Mouse (Mus musculus): ENCODE data around the gene Hmgcs1. TPM values are rescaled to one million over a fixed set of nuclear protein-coding genes. Genes with fewer than 3 reads are reported as not detected.
"Not testable (repeated sequence)": the region's sequence is repeated elsewhere in the genome, so short reads cannot be mapped to it uniquely, and the experiment has no call there.

Gene Hmgcs1
- polyA plus RNA-seq, 1 experiment from 2014 or later = 247 TPM

GRCm38 (mm10) chr13:119695676-119696075 lies 5.5 kb downstream of the Hmgcs1 start:
- no peak overlapping the region for H3K4me3 ChIP-seq (ENCODE audit: low read length)
- WGBS = 68% methylated on average over 4 of the region's 4 CpGs

GRCm38 (mm10) chr13:119696496-119696895 lies 6.3 kb downstream of the Hmgcs1 start:
- no peak for ATAC-seq
- no peak overlapping the region for H3K27ac ChIP-seq (ENCODE audit: low read length)
- no peak overlapping the region for H3K4me3 ChIP-seq (ENCODE audit: low read length)
- no peak overlapping the region for H3K4me2 ChIP-seq (ENCODE audit: low read depth, low read length)
- peaks cover 8% of the 10 kb centered on the region for H3K36me3 ChIP-seq (ENCODE audit: control insufficient read depth, insufficient read depth, low read length)
- H3K4me1 ChIP-seq (ENCODE audit: control insufficient read depth, insufficient read depth, low read length) = peaks cover 16% of the 10 kb centered on the region
- 78% methylated on average over 1 of the region's 1 CpGs for WGBS
- no peaks in the 10 kb centered on the region for H3K9me3 ChIP-seq (ENCODE audit: control insufficient read depth, low read length)
- H3K9ac ChIP-seq (ENCODE audit: low read depth, low read length) = no peak overlapping the region
- no peaks in the 10 kb centered on the region for H3K27me3 ChIP-seq (replicated peaks; ENCODE audit: control insufficient read depth, insufficient read depth, low read length)

More at GRCm38 (mm10) chr13:119695676-119696075, 5.5 kb downstream of the Hmgcs1 start:
- Histone ChIP-seq H3K9me3 (ENCODE audit: control insufficient read depth, low read length) (no peaks in the 10 kb centered on the region), H3K9ac (ENCODE audit: low read depth, low read length) (no peak overlapping the region), H3K27me3 (replicated peaks; ENCODE audit: control insufficient read depth, insufficient read depth, low read length) (no peaks in the 10 kb centered on the region), H3K36me3 (ENCODE audit: control insufficient read depth, insufficient read depth, low read length) (peaks cover 4% of the 10 kb centered on the region), H3K4me2 (ENCODE audit: low read depth, low read length) (peak overlapping the region; percentile 5; the same call in 1 of the 2 replicates), H3K27ac (ENCODE audit: low read length) (no peak overlapping the region), H3K4me1 (ENCODE audit: control insufficient read depth, insufficient read depth, low read length) (peaks cover 16% of the 10 kb centered on the region)
- no peak for ATAC-seq

- H3K9me3 ChIP-seq (ENCODE audit: control insufficient read depth, low read length) = no peaks in the 10 kb centered on the region
- H3K27me3 ChIP-seq (replicated peaks; ENCODE audit: control insufficient read depth, insufficient read depth, low read length) = no peaks in the 10 kb centered on the region
Observed at GRCm38 (mm10) chr13:119698436-119698835, 8.3 kb downstream of the Hmgcs1 start.

GRCm38 (mm10) chr13:119704280-119704679 lies 14.1 kb downstream of the Hmgcs1 start:
- Histone ChIP-seq H3K27me3 (replicated peaks; ENCODE audit: control insufficient read depth, insufficient read depth, low read length) (no peaks in the 10 kb centered on the region), H3K27ac (ENCODE audit: low read length) (no peak overlapping the region), H3K9ac (ENCODE audit: low read depth, low read length) (no peak overlapping the region), H3K9me3 (ENCODE audit: control insufficient read depth, low read length) (no peaks in the 10 kb centered on the region), H3K4me1 (ENCODE audit: control insufficient read depth, insufficient read depth, low read length) (no peaks in the 10 kb centered on the region), H3K36me3 (ENCODE audit: control insufficient read depth, insufficient read depth, low read length) (peaks cover 14% of the 10 kb centered on the region), H3K4me3 (ENCODE audit: low read length) (no peak overlapping the region), H3K4me2 (ENCODE audit: low read depth, low read length) (no peak overlapping the region)
- ATAC-seq = no peak
- 87% methylated on average over 7 of the region's 7 CpGs for WGBS

More at GRCm38 (mm10) chr13:119698436-119698835, 8.3 kb downstream of the Hmgcs1 start:
- peaks cover 11% of the 10 kb centered on the region for H3K4me1 ChIP-seq (ENCODE audit: control insufficient read depth, insufficient read depth, low read length)
- no peak overlapping the region for H3K27ac ChIP-seq (ENCODE audit: low read length)
- H3K9ac ChIP-seq (ENCODE audit: low read depth, low read length) = no peak overlapping the region
- H3K4me2 ChIP-seq (ENCODE audit: low read depth, low read length) = no peak overlapping the region
- no peak for ATAC-seq
- WGBS = 85% methylated on average over 4 of the region's 4 CpGs
- peaks cover 8% of the 10 kb centered on the region for H3K36me3 ChIP-seq (ENCODE audit: control insufficient read depth, insufficient read depth, low read length)
- no peak overlapping the region for H3K4me3 ChIP-seq (ENCODE audit: low read length)

GRCm38 (mm10) chr13:119706278-119706880 lies 16.2 kb downstream of the Hmgcs1 start:
- not testable (repeated sequence) for H3K4me3 ChIP-seq (ENCODE audit: low read length); H3K9ac ChIP-seq (ENCODE audit: low read depth, low read length); ATAC-seq; H3K27ac ChIP-seq (ENCODE audit: low read length); H3K9me3 ChIP-seq (ENCODE audit: control insufficient read depth, low read length); H3K4me2 ChIP-seq (ENCODE audit: low read depth, low read length); H3K4me1 ChIP-seq (ENCODE audit: control insufficient read depth, insufficient read depth, low read length); H3K36me3 ChIP-seq (ENCODE audit: control insufficient read depth, insufficient read depth, low read length); H3K27me3 ChIP-seq (replicated peaks; ENCODE audit: control insufficient read depth, insufficient read depth, low read length)
- 88% methylated on average over 7 of the region's 8 CpGs for WGBS

GRCm38 (mm10) chr13:119706953-119707352 lies 16.8 kb downstream of the Hmgcs1 start:
- 79% methylated on average over 7 of the region's 7 CpGs for WGBS
- Histone ChIP-seq H3K9me3 (ENCODE audit: control insufficient read depth, low read length) (no peaks in the 10 kb centered on the region), H3K9ac (ENCODE audit: low read depth, low read length) (no peak overlapping the region), H3K27ac (ENCODE audit: low read length) (no peak overlapping the region), H3K36me3 (ENCODE audit: control insufficient read depth, insufficient read depth, low read length) (peaks cover 9% of the 10 kb centered on the region; the same call in 1 of the 2 replicates), H3K4me1 (ENCODE audit: control insufficient read depth, insufficient read depth, low read length) (no peaks in the 10 kb centered on the region), H3K27me3 (replicated peaks; ENCODE audit: control insufficient read depth, insufficient read depth, low read length) (no peaks in the 10 kb centered on the region), H3K4me3 (ENCODE audit: low read length) (no peak overlapping the region), H3K4me2 (ENCODE audit: low read depth, low read length) (no peak overlapping the region)
- no peak for ATAC-seq

GRCm38 (mm10) chr13:119707906-119708305 lies 17.7 kb downstream of the Hmgcs1 start:
- no peak for ATAC-seq
- Histone ChIP-seq H3K4me1 (ENCODE audit: control insufficient read depth, insufficient read depth, low read length) (no peaks in the 10 kb centered on the region), H3K4me2 (ENCODE audit: low read depth, low read length) (no peak overlapping the region), H3K9me3 (ENCODE audit: control insufficient read depth, low read length) (no peaks in the 10 kb centered on the region), H3K4me3 (ENCODE audit: low read length) (no peak overlapping the region), H3K27ac (ENCODE audit: low read length) (no peak overlapping the region), H3K27me3 (replicated peaks; ENCODE audit: control insufficient read depth, insufficient read depth, low read length) (no peaks in the 10 kb centered on the region), H3K36me3 (ENCODE audit: control insufficient read depth, insufficient read depth, low read length) (peaks cover 9% of the 10 kb centered on the region; the same call in 1 of the 2 replicates), H3K9ac (ENCODE audit: low read depth, low read length) (no peak overlapping the region)
- WGBS = 81% methylated on average over 6 of the region's 6 CpGs

GRCm38 (mm10) chr13:119708941-119709340 lies 18.8 kb downstream of the Hmgcs1 start:
- Histone ChIP-seq H3K4me1 (ENCODE audit: control insufficient read depth, insufficient read depth, low read length) (no peaks in the 10 kb centered on the region), H3K4me2 (ENCODE audit: low read depth, low read length) (no peak overlapping the region), H3K36me3 (ENCODE audit: control insufficient read depth, insufficient read depth, low read length) (peaks cover 9% of the 10 kb centered on the region; the same call in 1 of the 2 replicates), H3K9ac (ENCODE audit: low read depth, low read length) (no peak overlapping the region), H3K27ac (ENCODE audit: low read length) (no peak overlapping the region), H3K4me3 (ENCODE audit: low read length) (no peak overlapping the region), H3K27me3 (replicated peaks; ENCODE audit: control insufficient read depth, insufficient read depth, low read length) (no peaks in the 10 kb centered on the region), H3K9me3 (ENCODE audit: control insufficient read depth, low read length) (no peaks in the 10 kb centered on the region)
- ATAC-seq = no peak
- WGBS = 89% methylated on average over 5 of the region's 5 CpGs

- Histone ChIP-seq H3K4me2 (ENCODE audit: low read depth, low read length) (no peak overlapping the region), H3K36me3 (ENCODE audit: control insufficient read depth, insufficient read depth, low read length) (peaks cover 9% of the 10 kb centered on the region; the same call in 1 of the 2 replicates), H3K4me3 (ENCODE audit: low read length) (no peak overlapping the region), H3K27me3 (replicated peaks; ENCODE audit: control insufficient read depth, insufficient read depth, low read length) (no peaks in the 10 kb centered on the region), H3K27ac (ENCODE audit: low read length) (no peak overlapping the region), H3K9ac (ENCODE audit: low read depth, low read length) (no peak overlapping the region), H3K9me3 (ENCODE audit: control insufficient read depth, low read length) (no peaks in the 10 kb centered on the region), H3K4me1 (ENCODE audit: control insufficient read depth, insufficient read depth, low read length) (no peaks in the 10 kb centered on the region)
- WGBS = 86% methylated on average over 8 of the region's 8 CpGs
- peak; percentile 61 for ATAC-seq
Observed at GRCm38 (mm10) chr13:119709388-119710267, 19.4 kb downstream of the Hmgcs1 start.

All from intestine, embryonic 16.5 days (tissue).